Mouse (Mus musculus) layer of hippocampus, adult 9-10 months (tissue): ENCODE measurements at regions not wholly inside any gene's neighbourhood (a gene's known extent, or its start where the extent isn't known, plus 50 kb on each side); places are given as distances from the start of the nearest gene placed in this dataset.
"Not testable (repeated sequence)": the region's sequence is repeated elsewhere in the genome, so short reads cannot be mapped to it uniquely, and the experiment has no call there.

ENCODE experiments used
- DNase-seq: peaks from one replicate; pipeline ENCODE4 v3.0.0; 2022; ENCODE audit warnings: low spot score

DNA sequence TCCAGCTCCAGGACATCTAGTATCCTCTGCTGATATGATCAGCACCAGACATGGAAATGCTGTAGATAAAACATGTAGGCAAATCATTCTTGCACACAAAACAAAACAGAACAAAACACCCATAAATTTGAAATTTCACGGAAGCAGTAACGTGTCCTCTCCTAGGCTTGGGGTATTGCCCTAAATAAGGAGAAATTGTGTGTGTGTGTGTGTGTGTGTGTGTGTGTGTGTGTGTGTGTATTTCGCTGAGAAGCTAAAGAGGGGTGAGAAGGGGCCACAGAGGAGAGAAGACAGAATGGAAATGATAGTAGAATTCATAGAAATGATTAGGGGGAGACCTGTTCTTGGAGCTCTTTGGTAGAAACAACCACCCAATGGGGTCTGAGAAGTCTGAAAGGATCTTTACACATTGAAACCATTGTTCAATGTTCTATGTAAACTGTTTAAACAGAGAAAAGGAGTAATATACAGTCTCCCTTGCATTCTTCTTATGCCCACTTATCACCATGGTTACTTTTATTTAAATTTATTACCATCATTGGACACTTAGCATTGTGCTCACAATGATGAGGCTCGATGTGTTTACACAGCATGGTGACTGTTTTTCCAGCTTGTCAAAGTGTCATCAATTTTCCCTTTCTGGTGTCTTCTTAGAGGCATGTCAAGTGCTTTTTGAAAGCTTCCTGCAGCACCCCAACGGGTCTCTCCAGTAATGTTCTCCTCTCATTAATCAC is 317.3 kb upstream of the 4933412E24Rik start:
- no peak for DNase-seq

DNA sequence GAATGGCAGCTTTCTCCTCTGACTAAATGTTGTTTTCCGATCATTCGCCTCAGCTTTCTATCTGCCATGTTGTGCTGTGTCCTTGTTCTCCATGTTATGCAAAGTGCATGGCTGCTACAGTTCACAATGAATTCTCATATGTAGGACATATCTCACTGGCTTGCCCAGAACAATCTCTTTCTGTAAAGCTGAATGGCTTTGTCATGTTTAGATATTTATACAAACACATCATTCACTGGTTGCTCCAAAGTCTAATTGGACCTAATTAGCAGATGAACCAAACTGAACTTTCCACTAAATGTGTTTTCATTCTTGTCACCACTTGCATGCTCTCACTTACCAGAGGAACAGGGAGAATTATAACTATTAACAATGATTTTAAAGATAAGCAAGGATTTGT is 301.2 kb upstream of the 4933412E24Rik start:
- DNase-seq = no peak

DNA sequence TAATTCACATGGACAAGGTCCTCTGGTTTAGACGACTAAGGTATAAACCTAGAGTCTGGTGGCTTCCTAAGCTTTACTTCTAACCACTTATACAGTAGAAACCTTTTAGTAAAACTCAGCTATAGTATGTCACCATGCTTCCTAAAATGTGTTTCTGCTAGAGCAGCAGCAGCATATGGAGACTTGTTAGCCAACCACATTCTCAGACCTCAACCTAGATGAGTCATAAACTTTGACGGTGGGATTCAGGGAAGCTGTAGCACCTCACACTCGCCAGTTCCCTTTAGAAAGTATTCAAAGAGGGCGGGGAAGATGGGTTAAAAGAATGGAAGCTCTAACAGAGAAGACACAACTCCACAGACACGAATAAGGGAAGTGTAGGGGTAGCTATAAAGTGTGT is 298.8 kb upstream of the 4933412E24Rik start:
- no peak for DNase-seq

DNA sequence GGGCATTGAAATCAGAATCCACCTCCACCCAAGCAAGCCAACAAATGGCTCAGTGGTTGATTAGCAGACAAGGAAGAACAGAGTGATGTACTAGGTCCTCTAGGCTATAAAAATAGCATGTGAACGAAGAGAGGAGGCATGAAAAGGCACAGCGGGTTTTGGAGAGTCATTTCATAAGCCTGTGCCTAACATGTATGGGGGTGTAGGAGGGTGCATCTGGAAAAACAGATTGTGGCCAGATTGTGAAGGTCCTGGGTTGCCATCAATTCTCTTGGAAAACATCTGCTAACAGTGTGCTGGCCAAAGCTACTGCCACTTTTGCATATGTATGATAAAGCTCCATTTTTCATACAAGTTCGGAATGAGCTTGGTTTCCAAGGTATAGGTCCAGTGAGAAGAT is 293.5 kb upstream of the 4933412E24Rik start:
- peak; percentile 67 for DNase-seq

DNA sequence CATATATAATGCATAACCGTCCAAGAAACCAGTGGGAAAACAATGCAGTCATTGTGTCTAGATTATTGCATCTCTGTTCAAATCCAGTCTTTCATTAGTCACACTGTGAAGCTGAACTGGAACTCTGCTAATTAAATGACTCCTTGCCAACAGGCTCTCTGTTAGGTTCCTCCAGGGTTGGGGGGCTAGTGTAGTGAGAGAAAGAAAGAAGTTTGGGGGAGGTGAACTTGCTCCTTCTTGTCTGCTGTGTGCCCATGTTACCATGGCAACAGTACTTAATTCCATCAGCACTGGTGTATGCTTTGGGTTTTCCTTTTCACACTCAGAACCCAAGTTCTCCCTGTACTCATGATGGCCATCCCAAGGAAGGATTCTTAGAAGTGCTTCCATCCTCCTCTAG is 292.6 kb upstream of the 4933412E24Rik start:
- DNase-seq = no peak

DNA sequence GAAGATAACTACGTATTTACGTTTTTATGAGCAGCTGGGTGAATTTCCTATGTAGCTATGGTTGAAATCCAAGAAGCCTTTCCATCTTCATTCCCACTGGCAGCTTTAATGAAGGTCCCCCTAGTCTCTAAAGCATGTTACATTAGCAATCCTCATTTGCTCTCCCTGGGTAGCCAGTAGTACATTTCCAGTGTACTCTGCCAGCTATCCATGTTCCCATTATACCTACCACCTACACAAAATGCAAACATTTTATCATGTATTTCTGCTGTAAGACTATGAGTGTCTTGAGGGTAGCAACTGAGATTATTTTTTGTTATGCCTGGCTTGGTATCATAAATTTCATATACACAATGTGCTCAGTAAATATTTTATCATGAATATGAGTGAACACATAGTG is 291.7 kb upstream of the 4933412E24Rik start:
- no peak for DNase-seq

DNA sequence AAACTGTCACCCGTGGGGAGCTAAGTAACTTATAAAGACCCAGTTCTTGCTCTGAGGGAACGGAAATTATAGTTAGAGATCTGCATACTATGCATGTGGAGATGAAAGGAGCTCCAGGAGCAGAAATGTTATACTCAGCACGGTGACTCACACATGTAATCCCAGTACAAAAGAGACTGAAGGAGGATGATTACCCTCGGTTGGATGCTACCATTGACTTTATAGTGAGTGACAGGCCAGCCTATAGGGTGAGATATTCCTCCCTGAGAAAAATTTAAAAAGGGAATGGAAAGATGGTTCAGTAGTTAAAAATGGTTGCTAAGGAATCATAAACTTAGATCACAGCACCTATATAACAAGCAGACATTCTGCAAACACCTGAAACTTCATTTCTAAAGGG is 287.1 kb upstream of the 4933412E24Rik start:
- DNase-seq = no peak

DNA sequence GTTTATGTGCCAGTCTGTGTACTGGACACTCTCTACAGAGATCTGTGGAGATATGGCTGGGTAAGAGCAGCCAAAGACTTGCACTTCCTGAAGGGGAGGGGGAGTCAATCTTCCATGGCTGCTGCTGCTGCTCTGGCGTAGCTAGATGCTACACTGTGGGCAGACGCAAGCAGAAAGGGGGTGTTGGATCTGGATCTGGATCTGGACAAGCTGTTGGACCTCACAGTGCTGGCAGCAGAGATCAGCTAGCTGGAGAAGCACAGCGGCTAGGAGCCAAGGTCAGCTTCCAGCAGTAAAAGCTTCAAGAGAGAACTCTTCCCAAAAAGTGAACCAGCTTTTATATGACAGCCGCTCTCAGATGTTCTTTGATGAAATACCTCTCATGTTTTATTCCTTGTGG is 285.5 kb upstream of the 4933412E24Rik start:
- no peak for DNase-seq

DNA sequence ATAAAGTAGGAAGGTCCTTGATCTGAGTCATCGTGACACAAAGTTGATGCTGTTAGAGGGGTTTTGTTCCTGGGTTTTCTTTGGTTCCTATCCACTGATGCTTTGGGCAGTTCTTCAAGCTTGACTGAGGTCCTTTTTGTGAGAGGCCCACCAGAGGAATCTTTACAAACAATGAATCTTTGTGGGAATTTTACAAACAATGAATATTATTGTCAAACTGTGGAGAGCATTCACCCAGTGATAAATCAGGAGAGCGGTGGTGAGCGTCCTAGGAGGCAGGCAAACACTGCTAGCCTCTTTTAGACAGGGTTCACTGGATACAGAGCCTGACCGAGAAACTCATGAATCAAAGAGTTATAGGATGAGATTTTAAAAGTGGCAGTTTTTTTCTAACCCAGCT is 268.9 kb upstream of the 4933412E24Rik start:
- DNase-seq = no peak

DNA sequence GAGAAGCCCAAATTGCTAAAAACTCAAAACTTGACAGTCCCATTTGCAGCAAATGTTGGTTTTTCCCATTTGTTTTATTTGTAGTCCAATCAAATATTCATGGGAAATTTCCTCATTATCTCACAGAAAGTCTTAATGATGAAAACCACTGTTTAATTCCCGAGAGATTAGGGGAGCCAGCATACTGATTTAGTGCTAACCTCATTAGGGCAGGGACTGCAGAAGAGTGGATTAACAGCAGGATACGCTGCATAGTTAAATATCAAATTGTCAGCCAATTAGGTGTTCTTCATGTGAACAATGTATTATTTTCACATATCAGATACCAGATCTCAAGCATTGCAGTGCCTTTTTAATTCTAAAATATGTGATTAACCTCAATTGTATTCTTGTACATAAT is 264.0 kb upstream of the 4933412E24Rik start:
- no peak for DNase-seq

DNA sequence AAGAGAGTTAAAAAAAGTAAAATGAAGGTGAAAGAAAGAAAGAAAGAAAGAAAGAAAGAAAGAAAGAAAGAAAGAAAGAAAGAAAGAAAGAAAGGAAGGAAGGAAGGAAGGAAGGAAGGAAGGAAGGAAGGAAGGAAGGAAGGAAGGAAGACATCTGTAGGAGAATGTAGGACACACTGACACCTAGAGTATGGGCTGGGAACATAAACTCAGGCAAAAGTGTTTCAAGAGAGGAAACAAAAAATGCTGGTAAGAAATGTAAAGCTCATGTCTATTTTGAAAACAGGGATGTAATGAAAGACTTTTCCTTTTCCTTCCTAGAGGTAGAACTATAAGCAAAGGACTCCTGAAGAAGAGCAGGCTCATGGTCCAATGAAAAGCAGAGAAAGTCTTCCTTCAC is 237.2 kb upstream of the 4933412E24Rik start:
- not testable (repeated sequence) for DNase-seq

DNA sequence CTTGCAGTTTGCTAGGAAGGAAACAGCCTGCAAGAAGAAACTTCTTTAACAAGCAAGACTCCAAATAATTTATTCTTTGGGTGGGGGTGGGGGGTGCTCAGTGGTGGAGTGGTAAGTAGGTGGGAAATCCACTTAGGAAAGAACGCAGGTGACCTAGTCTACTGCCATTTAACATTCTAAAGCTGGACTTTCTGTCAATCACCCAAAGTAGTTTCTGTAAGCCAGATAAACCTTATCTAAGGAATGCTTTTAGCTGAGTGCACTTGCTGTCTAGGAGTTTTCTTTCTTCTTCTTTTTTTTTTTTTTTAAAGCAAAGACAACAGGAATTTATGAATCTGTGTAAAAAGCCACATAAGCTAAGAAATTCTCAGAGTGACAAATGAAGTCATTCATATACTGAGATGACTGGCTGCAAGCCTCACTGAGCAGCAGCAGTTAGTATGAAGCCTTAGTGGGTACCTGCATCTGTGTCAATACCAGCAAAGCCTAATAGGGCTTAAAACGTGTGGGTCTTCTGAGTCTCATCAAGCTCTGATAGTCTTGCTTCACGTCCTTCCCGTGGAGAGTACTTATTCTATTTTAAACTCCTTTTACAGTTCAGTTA is 210.0 kb upstream of the 4933412E24Rik start:
- no peak for DNase-seq

DNA sequence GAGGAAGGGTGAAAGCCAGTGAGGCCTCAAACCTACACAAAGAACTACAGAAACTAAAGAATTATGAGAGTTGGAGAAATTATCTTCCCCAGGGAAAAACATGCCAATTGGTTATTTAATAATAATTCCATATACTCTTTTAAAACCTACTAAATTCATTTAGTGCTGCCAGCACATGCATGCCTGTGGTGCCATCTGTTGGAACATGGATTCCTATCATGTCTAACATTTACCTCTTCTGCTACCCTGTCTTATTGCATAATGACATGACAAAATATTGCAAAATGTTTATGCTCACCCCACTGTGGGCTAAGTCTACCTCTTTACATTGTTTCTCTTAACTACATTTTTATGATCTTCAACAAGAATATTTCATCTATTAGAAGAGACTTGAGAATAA is 178.7 kb upstream of the 4933412E24Rik start:
- DNase-seq = no peak

DNA sequence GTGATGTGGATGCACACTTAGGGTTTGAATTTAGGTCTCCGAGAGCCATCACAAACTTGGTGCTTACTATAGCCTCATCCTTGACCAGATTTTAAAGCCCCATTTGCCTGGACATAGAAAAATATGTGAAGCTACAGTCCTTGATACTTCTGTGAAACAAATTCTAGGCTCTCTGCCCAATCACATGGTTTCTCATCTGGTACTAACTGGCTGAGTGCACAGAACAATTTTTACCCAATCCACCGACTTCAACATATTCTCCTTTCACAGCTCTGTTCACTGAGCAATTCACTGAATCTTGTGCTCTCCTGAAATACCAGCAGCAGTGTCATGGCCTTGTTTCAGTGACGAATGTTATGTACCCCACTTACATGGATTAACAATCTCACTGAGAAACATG is 176.7 kb upstream of the 4933412E24Rik start:
- peak; percentile 3 for DNase-seq

DNA sequence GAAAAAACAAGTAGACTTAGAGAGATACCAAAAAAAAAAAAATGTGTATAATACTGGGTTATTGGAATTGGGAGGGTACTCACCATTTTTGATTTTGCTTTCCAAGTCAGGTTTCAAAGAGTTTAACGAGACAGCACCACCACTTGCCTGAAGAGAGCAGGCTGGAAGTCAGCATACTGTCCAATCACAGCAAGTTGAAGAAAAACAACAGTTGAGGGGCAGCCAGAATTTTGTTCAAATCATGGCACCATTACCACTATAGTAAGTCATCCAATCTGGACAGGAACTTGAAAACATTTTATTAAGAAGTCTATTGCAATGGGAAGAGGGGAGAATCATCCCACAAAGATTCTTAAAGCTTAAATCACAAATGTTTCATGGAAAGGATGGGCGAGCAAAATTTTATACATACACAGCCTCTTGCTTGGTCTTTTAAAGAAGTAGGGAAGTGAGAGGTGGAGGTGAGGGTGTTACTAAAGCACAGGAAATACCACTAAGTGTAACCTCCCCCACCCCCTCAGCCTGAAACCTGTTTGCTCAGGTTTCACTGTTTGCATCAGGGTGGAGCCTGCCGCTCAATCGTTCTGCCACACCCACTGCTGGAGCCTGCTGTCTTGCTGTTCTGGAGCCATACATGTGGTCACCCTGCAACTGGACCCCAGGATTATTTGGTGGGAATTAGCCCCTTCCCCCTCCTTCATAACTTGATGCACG is 170.7 kb upstream of the 4933412E24Rik start:
- DNase-seq = no peak

DNA sequence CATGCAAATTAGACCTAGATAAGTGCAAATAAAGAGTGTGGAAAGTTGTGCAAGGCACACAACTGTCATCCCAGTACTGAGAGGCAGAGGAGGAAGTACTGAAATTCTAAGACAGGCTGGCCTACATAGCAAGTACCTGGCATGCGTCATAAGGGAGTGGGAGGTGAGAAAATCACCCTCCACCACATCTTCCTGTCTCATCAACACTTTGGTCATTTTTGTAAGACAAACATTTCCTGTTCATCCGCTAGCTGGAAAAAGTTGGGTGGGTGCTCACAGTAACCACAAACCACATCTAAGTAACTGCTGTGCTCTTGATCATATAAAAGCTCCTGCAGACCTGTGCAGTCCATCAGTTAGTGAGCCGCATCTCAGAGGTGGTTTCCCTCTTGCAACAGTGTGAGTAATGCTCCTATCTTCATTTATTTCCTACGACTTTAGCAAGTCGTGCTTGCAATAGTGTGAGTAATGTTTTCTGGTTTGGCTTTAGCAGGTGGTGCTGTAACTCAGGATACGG is 125.2 kb upstream of the 4933412E24Rik start:
- DNase-seq = no peak

DNA sequence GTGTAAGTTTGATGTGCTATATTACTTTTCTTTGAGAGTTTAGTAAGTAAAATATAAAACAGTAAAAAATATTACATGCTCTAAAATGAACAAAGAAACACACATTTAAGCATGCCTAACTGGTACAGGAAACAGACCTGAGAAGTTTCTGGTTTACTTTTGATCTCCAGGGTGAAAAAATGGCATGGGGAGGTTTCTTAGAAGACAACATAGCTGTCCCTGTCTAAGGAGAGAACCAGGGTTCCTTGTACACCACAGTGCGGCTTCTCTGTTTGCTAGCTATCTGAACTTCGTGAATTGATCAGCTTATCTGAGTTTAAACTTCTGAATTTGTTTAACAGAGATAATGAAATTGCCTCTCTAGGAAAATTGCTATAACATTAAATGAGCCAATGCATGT is 120.3 kb upstream of the 4933412E24Rik start:
- no peak for DNase-seq

DNA sequence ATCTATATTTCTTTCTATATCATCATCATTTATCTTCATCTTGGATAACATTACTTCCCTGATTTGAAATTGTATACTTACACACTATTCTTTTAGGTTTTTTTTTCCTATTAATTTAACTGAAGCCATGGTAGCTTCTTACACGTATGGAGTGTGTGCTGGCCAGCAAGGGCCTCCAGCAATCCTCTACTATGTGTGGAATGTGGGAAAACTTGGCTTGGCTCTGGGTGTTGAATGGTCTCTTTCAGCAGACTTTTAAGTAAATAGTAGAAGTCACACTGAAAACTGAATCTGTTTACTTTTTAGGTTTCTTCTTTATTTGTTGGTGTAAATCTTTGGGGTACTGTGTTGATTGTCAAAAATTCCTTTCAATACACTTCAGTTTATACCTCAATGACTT is 118.1 kb upstream of the 4933412E24Rik start:
- no peak for DNase-seq

DNA sequence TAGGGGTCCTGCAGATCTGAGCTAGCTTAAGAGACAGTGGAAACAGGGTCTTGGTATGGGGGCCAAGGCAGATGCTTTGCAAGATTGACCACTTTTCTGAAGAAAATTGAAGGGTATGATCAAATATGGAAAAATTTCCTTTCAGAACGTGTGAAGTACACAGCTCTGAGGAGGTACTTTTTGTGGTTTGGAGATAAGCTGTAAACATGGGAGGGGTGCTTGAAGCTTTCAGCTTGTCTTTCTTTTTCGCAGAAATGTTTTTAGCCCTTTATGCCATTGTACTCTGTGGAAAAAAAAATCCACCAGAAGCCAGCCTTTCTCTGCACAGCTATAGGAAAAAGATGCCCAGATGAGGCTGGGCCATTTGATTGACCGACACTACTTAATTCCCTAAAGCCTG is 116.3 kb upstream of the 4933412E24Rik start:
- no peak for DNase-seq

DNA sequence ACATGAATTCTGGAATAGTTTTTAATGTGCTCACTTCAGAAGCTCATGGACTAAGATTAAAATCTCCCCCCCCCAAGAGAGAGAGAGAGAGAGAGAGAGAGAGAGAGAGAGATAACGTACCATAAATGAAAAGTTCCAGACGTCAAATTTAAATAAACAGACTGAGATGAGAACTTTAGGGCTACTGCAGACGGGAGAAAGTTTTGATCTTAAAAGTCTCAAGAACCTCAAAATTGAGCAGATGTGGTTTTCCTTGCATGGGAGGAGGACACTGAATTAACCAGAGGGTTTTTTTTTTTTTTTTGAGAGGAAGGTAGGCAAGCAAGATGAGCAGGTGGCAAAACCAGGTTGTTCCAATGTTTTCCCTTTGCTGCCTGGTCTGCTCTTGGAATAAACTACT is 108.0 kb upstream of the 4933412E24Rik start:
- no peak for DNase-seq

DNA sequence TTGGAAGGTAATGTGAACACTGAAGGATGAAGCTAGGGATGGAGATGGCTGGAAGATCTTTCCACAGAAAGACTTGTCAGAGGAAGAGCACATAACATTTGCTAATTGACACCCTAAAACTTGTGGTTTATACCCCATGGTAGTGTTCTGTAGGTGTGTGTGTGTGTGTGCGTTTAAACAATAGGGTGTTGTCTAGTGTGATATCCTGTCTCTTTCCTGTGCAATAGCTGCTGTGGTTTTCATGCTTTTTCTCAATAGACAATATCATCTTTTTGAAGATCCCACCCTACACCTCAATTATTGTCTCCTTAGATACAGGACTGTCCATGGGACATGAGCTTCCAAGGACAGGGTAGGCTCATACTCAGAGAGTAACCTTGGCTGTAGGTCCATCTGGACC is 103.5 kb upstream of the 4933412E24Rik start:
- DNase-seq = no peak

DNA sequence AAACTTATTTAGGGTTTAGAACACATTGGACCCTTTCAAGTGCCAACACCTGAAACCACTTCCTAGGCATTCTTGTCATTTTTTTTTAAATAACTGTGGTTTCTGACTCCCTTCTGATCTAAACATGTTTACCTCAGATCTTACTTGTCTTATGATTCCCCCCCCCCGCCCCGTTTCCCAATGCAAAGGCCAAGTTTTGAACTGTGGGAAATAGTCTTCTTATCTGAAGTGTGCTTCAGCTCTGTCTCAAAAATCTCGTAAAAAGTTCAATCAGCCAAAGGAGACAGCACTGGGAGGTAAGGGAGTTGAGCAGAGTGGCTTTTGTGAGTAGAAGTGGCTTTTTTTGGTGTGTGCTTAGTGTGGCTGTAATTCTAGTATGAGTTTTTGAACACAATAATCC is 95.5 kb upstream of the 4933412E24Rik start:
- no peak for DNase-seq

DNA sequence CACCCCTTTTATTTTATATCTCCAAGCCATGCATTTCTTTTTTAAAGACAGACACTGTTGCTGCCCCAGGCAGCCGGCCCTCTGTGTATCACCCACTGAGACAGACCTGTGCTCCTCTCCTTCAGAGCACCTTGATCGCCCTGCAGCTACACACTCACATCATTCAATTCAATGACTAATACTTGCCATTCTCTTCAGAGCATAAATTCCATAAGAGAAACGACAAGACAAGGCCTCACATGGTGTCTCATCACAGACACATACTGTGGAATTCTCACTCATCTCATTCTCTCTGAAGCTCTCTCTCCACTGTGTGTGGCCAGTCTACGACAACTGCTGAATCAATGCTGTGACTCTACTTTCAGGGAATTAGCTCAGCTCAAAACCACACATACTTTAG is 94.6 kb upstream of the 4933412E24Rik start:
- no peak for DNase-seq
